Mouse (Mus musculus) central nervous system, embryonic 11.5 days (tissue): Measurements from ENCODE around the gene Rdh12. TPM values are rescaled to one million over a fixed set of nuclear protein-coding genes. Genes with fewer than 3 reads are reported as not detected.

Experiments used
- polyA plus RNA-seq: library from polyadenylated mRNA; depleted of rRNA; stranded (reverse); fragments of >200 nt; gene quantifications from 2 replicates; pipeline ENCODE4 v1.2.3, GENCODE M21; 2012; rRNA removed

Rdh12 gene
- 1.2 and 1.5 TPM in 2 replicates for polyA plus RNA-seq

DNA sequence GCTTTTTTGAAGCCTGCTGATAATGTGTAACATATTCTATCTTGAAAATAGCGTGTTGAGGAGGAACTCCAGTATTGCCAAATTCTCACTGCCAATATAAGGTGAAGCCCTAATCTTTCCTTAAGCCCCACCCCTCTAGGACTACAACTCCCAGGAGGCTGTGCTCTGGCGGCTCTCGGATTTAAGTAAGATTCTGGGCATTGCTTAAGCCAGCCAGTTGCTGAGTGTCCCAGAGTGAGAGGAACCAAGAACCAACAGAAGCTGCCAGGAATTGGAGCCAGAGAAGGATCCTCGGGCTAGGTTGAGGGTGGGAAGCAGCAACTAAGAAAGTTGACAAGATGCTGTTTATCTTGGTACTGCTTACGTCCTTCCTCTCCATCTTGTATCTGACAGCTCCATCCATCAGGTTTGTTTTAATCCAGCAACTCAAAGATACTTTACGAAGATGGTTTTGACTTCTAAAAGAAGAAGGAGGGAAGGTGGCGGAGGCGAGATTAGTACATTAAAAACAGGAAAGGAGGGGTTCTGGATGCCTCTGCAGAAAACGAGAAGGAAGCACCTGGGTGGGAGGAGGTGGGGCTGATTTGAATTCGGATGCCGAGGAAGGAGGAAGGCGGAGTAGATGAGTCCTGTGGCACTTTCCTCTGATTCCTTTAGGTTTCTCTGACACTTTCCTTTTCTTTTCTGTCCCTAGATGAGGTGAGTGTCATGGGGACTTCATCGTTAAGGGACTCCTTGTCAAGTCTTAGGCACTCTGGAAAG, at the start of gene Rdh12:
Gene Rdh12 (plus strand): TSS at position 212 of the 762 bp plus-strand sequence.

GRCm38 (mm10) chr12:79172019-79172941, 36.4 kb upstream of the Rdh12 start, which contains the start of gene Vti1b:
Gene Vti1b, minus strand, starts transcription at chr12:79172667.

DNA sequence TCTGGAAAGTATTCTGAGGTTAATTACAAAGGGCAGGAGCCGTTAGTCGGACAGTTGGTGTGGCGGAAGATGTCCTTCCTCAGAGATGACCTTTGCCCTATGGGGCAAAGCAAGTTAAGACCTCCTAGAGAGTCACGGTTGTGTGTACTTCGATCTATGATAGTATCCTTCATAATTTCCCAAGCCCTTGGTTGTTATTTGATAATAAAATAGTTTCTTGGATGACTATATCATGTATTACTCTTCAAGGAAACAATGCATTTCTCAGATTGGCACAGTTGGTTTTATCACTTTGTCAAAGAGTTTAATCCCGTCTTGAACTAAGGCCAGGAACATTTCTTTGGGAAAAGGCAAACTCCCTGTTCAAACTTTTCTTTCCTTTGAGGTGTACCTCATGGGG, 16.5 kb upstream of the Rdh12 start, which contains the start of gene Rdh11:
Gene Rdh11 (minus strand): TSS at position 101 of the 400 bp plus-strand sequence.

Other genes starting within 250 kb of the Rdh12 start
- 6.2 and 9.2 TPM in 2 replicates for gene Tmem229b, start 201.3 kb upstream of the Rdh12 start, polyA plus RNA-seq
- 6.5 and 8.6 TPM in 2 replicates for gene Plekhh1, start 179.8 kb upstream of the Rdh12 start, polyA plus RNA-seq
- 10.2 and 19.0 TPM in 2 replicates for gene Pigh, start 119.3 kb upstream of the Rdh12 start, polyA plus RNA-seq
- gene Arg2, start 78.1 kb upstream of the Rdh12 start, polyA plus RNA-seq, result 1.4 and 3.2 TPM in 2 replicates
- 51.9 and 55.3 TPM in 2 replicates for gene Vti1b, start 36.2 kb upstream of the Rdh12 start, polyA plus RNA-seq
- 21.1 and 24.3 TPM in 2 replicates for gene Rdh11, start 16.6 kb upstream of the Rdh12 start, polyA plus RNA-seq
- 21.6 and 28.8 TPM in 2 replicates for gene Zfyve26, start 87.4 kb downstream of the Rdh12 start, polyA plus RNA-seq
- gene Rad51b, start 88.4 kb downstream of the Rdh12 start, polyA plus RNA-seq, result 4.1 TPM in 2 replicates